Mouse (Mus musculus): Measurements from ENCODE around the gene Camk2b.
"Not testable (repeated sequence)": the region's sequence is repeated elsewhere in the genome, so short reads cannot be mapped to it uniquely, and the experiment has no call there.

The Camk2b gene

DNA sequence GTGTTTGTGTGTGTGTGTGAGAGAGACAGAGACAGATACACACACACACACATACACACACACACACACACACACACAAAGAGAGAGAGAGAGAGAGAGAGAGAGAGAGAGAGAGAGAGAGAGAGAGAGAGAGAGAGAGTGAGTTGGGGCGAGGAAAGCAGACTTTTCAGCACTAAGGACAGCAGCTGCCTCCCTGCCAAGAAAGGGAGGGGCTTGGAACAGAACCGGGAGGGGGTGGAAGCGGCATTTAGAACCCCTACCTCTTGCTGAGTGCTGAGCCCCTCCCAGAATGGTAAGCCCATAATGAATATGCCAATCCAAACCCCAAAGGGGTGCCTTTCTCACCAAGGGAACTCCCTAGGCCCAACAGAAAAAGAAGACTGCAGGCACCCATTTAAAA, 49.8 kb downstream of the Camk2b start:
- CTCF ChIA-PET: interaction anchor here (0.6 to 2.5 kb wide), 2 partner anchors 10 to 187 kb away, joined by 4 to 7 read pairs; no protein-coding TSS in a partner anchor

DNA sequence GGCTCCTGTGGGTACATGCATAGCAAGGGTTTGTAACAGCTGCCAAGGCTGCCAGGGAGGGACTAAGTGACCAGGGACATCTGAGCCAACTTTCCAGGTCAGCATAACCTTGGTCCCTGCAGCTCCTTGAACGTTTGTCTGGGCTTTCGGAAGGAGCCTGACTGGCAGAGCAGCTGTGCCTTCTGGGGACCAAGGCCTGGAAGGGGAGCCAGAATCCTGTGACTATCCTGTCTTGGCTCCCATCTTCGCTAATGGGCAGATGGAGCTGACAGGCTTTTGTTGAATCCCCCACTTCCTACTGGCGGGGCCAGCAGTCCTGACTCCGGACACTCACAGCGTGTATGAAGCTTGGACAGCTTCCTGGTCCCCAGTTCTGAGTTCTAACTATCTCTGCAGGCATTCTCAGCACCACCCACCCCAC, 51.1 kb downstream of the Camk2b start:
- CTCF ChIA-PET: interaction anchor here (2.5 kb wide), 1 partner anchor 11 kb away, joined by 7 read pairs; no protein-coding TSS in a partner anchor

DNA sequence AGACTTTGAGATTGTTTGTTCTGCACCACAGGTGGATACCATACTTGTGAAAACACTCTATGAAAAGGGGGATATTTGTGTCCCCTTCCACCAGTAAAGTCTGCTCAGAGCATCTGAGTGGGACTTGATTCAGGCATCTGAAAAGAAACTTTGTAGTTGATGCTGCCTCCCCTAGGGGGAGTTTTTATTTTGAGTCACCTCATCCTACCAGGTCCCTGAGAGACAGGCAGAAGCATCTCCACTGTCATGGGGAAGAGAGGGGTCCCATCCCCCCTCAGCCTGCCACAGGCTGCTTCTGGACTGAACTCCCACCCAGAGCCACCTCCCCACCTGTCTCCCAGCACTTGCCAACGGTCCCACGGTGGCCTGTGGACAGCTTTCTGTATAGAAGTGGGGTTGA, 52.8 kb downstream of the Camk2b start:
- CTCF ChIA-PET: interaction anchor here (1.0 kb wide), 1 partner anchor 20 kb away, joined by 3 read pairs; no protein-coding TSS in a partner anchor

DNA sequence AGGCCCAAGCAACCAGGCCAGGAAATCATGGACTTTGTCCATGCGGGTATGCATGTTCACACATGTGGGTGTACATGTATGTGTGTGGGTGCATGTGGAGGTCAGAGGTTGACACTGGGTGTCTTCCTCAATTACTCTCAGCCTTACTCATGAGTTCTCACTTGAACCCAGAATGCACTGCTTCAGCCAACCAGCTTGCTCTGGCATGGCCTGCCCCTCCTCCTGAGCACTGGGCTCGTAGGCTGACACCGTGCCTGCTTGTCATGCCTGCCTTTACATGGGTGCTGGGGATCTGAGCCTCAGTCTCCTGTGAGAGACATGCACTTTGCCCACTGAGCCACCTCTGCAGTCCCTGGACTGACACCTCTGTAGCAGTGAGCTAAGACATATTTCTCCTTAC, 54.3 kb downstream of the Camk2b start:
- CTCF ChIA-PET: no interaction called here

DNA sequence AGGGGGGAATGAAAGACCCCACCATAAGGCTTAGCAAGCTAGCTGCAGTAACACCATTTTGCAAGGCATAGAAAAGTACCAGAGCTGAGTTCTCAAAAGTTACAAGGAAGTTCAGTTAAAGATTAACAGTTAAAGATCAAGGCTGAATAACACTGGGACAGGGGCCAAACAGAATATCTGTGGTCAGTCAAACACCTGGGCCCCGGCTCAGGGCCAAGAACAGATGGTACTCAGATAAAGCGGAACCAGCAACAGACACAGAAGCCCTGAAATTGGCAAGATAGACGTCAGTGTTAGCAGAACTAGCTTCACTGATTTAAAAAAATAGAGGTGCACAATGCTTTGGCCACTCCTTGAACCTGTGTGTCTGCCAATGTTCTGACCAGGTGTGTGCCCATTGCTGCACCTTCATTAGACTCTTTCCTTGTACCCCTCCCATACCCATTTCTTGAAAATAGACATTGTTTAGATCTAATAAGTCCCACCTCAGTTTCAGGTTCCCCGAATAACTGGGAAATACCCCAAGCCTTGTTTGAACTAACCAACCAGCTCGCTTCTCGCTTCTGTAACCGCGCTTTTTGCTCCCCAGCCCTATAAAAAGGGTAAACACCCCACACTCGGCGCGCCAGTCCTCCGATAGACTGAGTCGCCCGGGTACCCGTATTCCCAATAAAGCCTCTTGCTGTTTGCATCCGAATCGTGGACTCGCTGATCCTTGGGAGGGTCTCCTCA, 55.2 kb downstream of the Camk2b start:
- CTCF ChIA-PET: not testable (repeated sequence)

DNA sequence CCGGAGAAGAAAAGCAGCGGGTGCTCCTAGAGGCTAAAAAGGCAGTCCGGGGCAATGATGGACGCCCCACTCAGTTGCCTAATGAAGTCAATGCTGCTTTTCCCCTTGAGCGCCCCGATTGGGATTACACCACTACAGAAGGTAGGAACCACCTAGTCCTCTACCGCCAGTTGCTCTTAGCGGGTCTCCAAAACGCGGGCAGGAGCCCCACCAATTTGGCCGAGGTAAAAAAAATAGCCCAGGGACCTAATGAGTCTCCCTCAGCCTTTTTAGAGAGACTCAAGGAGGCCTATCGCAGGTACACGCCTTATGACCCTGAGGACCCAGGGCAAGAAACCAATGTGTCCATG, 58.4 kb downstream of the Camk2b start:
- CTCF ChIA-PET: not testable (repeated sequence)

DNA sequence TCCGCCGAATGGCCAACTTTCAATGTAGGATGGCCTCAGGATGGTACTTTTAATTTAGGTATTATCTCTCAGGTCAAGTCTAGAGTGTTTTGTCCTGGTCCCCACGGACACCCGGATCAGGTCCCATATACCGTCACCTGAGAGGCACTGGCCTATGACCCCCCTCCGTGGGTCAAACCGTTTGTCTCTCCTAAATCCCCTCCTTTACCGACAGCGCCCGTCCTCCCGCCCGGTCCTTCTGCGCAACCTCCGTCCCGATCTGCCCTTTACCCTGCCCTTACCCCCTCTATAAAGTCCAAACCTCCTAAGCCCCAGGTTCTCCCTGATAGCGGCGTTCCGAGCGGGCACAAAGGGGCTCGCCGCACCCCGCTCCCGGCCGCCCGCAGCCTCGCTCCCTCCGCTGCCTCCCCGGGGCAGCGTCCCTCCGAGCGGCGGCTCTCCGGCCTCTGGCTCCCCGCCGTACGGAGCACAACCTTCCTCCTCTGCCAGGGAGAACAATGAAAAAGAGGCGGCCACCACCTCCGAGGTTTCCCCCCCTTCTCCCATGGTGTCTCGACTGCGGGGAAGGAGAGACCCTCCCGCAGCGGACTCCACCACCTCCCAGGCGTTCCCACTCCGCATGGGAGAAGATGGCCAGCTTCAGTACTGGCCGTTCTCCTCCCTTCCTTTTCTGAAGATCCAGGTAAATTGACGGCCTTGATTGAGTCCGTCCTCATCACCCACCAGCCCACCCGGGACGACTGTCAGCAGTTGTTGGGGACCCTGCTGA, 59.0 kb downstream of the Camk2b start:
- CTCF ChIA-PET: not testable (repeated sequence)

DNA sequence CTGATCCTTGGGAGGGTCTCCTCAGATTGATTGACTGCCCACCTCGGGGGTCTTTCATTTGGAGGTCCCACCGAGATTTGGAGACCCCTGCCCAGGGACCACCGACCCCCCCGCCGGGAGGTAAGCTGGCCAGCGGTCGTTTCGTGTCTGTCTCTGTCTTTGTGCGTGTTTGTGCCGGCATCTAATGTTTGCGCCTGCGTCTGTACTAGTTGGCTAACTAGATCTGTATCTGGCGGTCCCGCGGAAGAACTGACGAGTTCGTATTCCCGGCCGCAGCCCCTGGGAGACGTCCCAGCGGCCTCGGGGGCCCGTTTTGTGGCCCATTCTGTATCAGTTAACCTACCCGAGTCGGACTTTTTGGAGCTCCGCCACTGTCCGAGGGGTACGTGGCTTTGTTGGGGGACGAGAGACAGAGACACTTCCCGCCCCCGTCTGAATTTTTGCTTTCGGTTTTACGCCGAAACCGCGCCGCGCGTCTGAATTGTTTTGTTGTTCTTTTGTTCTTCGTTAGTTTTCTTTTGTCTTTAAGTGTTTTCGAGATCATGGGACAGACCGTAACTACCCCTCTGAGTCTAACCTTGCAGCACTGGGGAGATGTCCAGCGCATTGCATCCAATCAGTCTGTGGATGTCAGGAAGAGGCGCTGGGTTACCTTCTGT, 59.7 kb downstream of the Camk2b start:
- CTCF ChIA-PET: not testable (repeated sequence)

DNA sequence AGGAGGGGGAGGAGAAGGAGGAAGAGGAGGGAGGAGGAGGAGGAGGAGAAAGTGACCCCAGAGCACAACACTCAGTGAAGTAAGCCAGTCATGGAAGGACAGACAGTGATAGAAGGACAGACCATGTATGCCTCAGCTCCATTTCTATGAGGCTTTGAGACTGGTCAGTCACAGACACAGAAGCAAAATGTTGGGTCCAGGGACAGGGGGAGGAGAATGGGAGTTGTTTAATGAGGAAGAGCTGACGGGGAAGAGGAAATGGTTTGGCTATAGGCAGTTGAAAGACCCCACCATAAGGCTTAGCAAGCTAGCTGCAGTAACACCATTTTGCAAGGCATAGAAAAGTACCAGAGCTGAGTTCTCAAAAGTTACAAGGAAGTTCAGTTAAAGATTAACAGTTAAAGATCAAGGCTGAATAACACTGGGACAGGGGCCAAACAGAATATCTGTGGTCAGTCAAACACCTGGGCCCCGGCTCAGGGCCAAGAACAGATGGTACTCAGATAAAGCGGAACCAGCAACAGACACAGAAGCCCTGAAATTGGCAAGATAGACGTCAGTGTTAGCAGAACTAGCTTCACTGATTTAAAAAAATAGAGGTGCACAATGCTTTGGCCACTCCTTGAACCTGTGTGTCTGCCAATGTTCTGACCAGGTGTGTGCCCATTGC, 60.7 kb downstream of the Camk2b start:
- CTCF ChIA-PET: not testable (repeated sequence)

DNA sequence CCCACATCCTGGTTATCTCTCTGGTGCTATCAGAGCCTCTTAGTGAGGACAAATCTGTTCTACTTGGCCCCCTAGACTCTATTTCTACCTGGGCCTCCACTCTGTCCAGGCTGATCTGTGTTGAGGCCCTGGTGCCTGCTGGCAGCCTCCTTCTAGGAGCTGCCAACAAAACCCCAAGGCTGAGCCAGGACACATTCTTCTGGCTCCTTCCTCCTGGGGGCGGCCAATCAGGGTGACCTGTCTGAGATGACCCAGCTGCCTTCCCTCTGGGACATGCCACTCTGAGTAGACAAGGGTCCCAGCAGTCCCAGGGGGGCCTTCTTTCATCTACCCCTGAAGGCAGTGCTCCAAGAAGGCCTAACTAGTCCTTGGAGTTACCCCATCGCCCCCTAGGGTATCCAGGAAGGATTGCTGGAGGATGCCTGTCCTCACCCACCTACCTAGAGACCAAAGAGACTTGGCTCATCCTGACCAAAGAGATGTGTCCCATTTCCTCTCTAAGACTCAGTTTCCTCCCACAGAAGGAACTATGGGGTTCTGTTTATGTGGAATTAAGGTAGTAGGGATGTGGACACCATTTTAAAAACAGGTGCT, 63.0 kb downstream of the Camk2b start:
- CTCF ChIA-PET: interaction anchor here (1.4 kb wide), 1 partner anchor 23 kb away, joined by 4 read pairs; no protein-coding TSS in a partner anchor

DNA sequence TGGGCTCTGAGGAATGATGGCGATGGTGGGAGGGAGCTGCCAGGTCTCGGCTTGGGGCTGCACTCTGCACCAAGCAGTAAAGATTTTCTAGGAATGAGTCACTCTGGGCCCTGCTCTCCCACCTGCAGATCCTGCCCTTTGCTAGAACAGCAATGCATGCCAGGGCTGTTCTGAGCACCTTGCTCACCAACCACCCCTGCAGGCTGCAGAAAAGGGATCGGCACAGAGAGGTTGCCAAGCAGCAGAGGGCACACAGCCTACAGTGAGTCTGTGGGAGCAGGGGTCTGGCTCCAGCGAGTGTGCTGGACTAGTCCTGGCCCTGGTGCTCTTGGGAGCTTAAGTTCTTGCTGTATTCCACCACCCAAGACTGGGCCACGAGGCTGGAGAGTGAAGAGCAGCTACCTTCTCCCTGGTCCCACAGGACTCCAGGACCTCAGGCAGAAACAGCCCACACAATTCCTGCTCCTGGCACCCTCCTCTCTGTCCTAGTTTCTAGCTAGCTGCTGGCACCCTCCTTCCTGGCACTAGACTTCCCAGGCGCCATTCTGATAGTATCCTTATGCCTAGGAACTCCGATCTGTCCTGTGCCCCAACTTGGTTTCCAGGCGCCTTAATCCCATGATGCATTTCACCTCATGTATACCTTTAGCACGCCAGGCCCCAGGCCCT, 64.0 kb downstream of the Camk2b start:
- CTCF ChIA-PET: interaction anchor here (0.9 to 1.4 kb wide), 2 partner anchors 15 to 24 kb away, joined by 3 to 4 read pairs; no protein-coding TSS in a partner anchor

DNA sequence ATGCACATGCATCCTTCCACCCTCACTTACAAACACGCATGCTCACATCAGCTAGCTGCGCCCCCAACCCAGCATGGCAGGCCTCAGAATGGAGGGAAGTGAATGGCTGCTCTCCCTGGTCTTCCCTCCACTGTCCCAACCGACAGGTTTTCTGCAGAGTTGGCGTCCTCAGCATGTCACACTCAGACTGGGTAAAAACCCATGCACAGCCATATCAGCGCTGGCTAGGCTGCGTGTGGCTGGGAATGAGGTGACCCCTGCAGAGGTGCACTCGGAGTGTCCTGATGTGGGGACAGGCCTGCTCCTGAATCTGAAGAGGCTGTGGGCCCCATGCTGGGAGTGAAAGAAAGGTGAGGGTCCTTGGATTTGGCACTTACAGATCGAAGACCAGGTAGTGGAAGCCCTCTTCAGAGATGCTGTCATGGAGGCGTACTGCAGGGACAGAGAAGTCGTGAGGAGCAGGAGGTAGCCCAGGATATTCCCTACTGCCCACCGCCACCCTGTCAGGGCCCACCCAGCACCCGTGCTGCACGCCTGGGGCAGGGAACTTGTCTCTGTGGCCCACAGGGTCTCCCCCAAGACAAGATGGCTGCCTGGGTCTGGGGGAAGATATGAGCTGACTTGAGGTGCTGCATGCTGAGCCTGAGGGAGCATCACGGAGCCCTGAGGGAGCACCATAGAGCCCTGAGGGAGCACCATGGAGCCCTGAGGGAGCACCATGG, 65.0 kb downstream of the Camk2b start:
- CTCF ChIA-PET: interaction anchor here (0.9 kb wide), 1 partner anchor 16 kb away, joined by 3 read pairs; no protein-coding TSS in a partner anchor

DNA sequence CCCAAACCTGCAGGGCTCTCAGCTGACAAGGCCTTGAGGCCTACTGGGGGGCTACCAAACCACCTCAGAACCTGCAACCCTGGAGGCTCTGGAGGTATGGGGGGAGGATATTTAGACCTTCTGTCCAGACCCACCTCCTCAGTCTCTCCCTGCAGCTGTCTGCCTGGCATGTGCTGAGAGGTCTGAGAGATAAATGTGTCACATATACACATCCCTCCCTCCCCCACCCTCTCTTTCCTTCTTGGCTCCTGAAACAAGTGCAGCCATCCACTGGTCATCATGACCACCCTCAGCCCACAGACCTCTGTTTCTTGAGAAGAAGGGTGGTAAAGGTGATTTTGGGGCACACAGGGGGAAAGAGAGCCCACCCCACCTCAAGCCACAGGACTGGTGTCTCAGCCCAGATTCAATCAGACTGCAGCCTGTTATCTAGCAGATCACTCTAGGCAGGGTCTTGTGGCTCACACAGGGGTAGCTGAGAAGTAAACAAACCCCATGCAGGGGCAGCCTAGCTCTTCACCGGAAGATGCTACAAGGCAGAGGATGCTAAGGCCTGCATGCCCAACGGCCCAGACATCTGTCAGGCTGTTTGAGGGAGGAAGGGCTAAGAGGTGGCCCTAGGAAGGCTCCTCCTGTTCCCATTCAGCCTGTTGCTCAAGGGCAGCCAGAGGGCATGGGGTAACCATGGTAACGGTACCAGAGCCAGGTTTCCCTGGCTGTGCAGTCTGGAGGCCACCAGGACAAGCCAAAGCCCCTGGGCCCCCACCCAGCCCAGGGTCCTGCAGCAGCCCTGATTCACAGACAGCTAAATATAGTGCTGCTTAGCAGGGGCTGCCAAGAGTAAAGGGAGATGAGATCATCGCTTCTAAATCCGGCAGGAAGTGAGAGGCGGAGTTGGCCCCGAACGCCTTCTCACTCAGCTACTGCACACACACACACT, 66.1 kb downstream of the Camk2b start:
- CTCF ChIA-PET: interaction anchor here (0.7 kb wide), 1 partner anchor 18 kb away, joined by 3 read pairs; no protein-coding TSS in a partner anchor

DNA sequence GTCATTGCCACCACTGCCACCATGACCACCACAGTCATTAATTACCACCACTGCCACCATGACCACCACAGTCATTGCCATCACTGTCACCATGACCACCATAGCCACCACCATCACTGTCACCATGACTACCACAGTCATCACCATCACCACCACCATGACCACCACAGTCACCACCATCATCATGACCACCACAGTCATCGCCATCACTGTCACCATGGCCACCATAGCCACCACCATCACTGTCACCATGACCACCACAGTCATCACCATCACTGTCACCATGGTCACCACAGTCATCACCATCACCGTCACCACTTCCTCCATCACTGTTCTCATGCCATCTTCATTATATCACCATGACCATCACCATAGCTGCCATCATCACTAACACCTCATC, 67.7 kb downstream of the Camk2b start:
- CTCF ChIA-PET: interaction anchor here (1.8 kb wide), 1 partner anchor 28 kb away, joined by 7 read pairs; no protein-coding TSS in a partner anchor

DNA sequence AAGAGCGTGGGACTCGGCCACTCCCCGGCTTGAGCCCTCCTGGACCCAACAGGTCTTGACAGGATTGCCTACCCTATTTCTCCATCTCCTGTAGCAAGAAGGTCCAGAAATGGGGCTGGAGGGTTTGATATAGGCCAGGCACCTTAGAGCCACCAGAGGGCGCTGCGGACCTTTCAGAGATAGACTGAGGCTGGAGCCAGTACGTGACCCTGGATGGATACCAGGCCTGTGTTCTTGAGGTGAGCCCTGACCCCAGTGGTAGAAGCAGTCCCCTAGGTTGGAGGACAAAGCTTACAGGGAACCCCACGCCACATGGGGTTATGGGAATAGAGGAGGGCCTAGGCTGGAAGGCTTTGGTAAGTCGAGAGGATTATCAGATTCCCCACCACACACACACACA, 70.2 kb downstream of the Camk2b start:
- CTCF ChIA-PET: interaction anchor here (1.0 to 1.5 kb wide), 4 partner anchors 24 to 38 kb away, joined by 3 to 19 read pairs (median 4); no protein-coding TSS in a partner anchor

DNA sequence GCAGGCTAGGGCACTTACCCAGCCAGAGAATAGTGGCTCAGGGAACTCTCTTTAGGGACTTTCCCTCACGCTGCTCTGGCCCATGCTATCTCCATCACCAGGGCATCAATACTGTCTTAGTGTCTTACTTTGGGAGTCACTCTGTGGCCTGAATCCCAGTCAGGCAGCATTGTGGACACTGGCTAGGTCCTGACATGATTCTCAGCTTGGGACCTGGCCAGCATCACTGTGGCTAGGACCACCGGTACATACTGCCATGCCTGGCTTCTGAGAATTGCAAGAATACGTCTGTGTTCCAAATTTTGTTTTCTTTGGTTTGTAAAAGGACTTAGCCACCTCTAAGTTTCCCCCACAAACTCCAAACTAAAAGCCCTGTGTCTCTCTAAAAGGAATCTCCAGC, 71.3 kb downstream of the Camk2b start:
- CTCF ChIA-PET: interaction anchor here (1.5 kb wide), 2 partner anchors 25 to 32 kb away, joined by 5 to 19 read pairs; no protein-coding TSS in a partner anchor

DNA sequence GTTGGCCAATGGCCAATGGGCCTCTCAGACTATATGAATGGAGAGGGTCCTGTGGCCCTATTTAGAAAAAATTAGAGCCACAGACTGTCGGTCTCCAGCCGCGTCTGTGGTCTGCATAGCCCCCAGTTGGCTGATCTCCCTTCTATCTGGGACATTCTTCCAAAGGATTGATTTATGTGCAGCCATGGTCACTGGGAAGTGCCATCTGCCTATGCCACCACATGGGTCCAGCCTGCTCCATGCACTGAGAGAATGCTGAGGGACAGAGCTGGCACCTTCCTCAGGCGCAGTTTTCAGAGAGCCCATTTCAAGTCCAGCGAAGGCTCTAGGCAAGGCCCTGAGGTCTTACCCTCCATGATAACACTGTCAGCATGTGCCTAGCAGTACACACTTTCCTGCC, 72.0 kb downstream of the Camk2b start:
- CTCF ChIA-PET: no interaction called here

DNA sequence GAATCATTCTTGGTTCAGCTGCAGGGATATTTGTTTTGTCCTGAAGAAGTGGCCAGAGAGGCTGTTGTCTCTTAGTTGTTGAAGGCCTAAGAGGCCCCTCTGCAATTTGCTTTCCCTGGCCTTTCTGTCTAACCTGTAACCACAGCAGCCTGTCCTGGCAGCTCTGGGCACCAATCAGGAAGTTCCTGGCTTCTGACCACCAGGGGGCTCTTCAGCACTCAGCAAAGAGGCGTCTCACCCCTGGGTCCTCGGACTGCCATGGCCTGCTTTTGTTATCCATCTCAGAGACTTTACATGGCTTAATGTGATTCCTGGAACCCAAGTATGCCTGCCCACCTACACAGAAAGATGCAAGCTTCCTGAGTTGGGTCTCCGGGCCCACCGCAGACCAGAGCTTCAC, 75.3 kb downstream of the Camk2b start:
- CTCF ChIA-PET: interaction anchor here (0.5 to 2.1 kb wide), 7 partner anchors 29 to 1132 kb away, joined by 3 to 11 read pairs (median 7); no protein-coding TSS in a partner anchor
